Mouse (Mus musculus): ENCODE measurements around the gene Dkkl1. TPM values are rescaled to one million over a fixed set of nuclear protein-coding genes. Genes with fewer than 3 reads are reported as not detected.
"Not testable (repeated sequence)": the region's sequence is repeated elsewhere in the genome, so short reads cannot be mapped to it uniquely, and the experiment has no call there.

Gene Dkkl1
- polyA plus RNA-seq (2015; fragmentation: Nextera tagmentation; extraction: Ambion mirVana), result 0.47 and 1.3 TPM in 2 replicates

- H3K4me2 ChIP-seq (ENCODE audit: low read length), result peak within 1 kb of the TSS; percentile 43
- H3K4me1 ChIP-seq (replicated peaks; ENCODE audit: insufficient read depth, low read length), result peaks cover 9% of the 10 kb centered on the region; the same call in 1 of the 2 replicates
- no peak for TF ChIP-seq CTCF (IDR thresholded peaks at IDR 0.05; ENCODE audit: low read depth)
- no peak within 1 kb of the TSS for H3K27ac ChIP-seq
- no peaks in the 10 kb centered on the region for H3K9me3 ChIP-seq (replicated peaks; ENCODE audit: low read length)
- no peaks in the 10 kb centered on the region for H3K36me3 ChIP-seq (ENCODE audit: insufficient read depth, low read length)
- DNase-seq (ENCODE audit: low spot score), result no peak
- 5% methylated on average over 17 of the region's 17 CpGs for WGBS
- peak within 1 kb of the TSS; percentile 18; the same call in 1 of the 2 replicates for H3K9ac ChIP-seq (ENCODE audit: low read depth, low read length)
- no peak for ATAC-seq (replicated peaks; ENCODE audit: low FRiP score, low read depth)
- H3K27me3 ChIP-seq (ENCODE audit: insufficient read depth, low read length), result peaks cover 6% of the 10 kb centered on the region; the same call in 1 of the 2 replicates
- H3K4me3 ChIP-seq (replicated peaks; ENCODE audit: low read depth, low read length), result 0 out of 2 replicates have a peak within 1 kb of the TSS, but pooled peaks have one; percentile 12
Observed at GRCm38 (mm10) chr7:45211851-45212251, at the start of gene Dkkl1. Gene Dkkl1, minus strand, starts transcription at chr7:45212147.

- DNase-seq (ENCODE audit: low spot score) (no peak), ATAC-seq (replicated peaks; ENCODE audit: low FRiP score, low read depth) (no peak)
- Histone ChIP-seq H3K27ac (no peak overlapping the region), H3K4me1 (replicated peaks; ENCODE audit: insufficient read depth, low read length) (no peaks in the 10 kb centered on the region), H3K4me3 (replicated peaks; ENCODE audit: low read depth, low read length) (no peak overlapping the region), H3K36me3 (ENCODE audit: insufficient read depth, low read length) (no peaks in the 10 kb centered on the region), H3K9ac (ENCODE audit: low read depth, low read length) (no peak overlapping the region), H3K9me3 (replicated peaks; ENCODE audit: low read length) (no peaks in the 10 kb centered on the region), H3K27me3 (ENCODE audit: insufficient read depth, low read length) (no peaks in the 10 kb centered on the region), H3K4me2 (ENCODE audit: low read length) (no peak overlapping the region)
- no peak for TF ChIP-seq CTCF (IDR thresholded peaks at IDR 0.05; ENCODE audit: low read depth)
- 81% methylated on average over 8 of the region's 8 CpGs for WGBS
Observed at GRCm38 (mm10) chr7:45259281-45259680, 47.3 kb upstream of the Dkkl1 start.

- Histone ChIP-seq H3K9me3 (replicated peaks; ENCODE audit: low read length) (no peaks in the 10 kb centered on the region), H3K27me3 (ENCODE audit: insufficient read depth, low read length) (no peaks in the 10 kb centered on the region), H3K9ac (ENCODE audit: low read depth, low read length) (no peak overlapping the region), H3K4me1 (replicated peaks; ENCODE audit: insufficient read depth, low read length) (no peaks in the 10 kb centered on the region), H3K4me3 (replicated peaks; ENCODE audit: low read depth, low read length) (no peak overlapping the region), H3K4me2 (ENCODE audit: low read length) (no peak overlapping the region), H3K27ac (no peak overlapping the region), H3K36me3 (ENCODE audit: insufficient read depth, low read length) (no peaks in the 10 kb centered on the region)
- DNase-seq (ENCODE audit: low spot score) (no peak), ATAC-seq (replicated peaks; ENCODE audit: low FRiP score, low read depth) (no peak)
- no peak for TF ChIP-seq CTCF (IDR thresholded peaks at IDR 0.05; ENCODE audit: low read depth)
- WGBS, result 45% methylated on average over 11 of the region's 11 CpGs
Observed at GRCm38 (mm10) chr7:45257063-45257840, 45.3 kb upstream of the Dkkl1 start.

GRCm38 (mm10) chr7:45255822-45256221 is 43.9 kb upstream of the Dkkl1 start:
- not testable (repeated sequence) for ATAC-seq (replicated peaks; ENCODE audit: low FRiP score, low read depth); DNase-seq (ENCODE audit: low spot score); H3K9me3 ChIP-seq (replicated peaks; ENCODE audit: low read length); H3K9ac ChIP-seq (ENCODE audit: low read depth, low read length); H3K27ac ChIP-seq; H3K36me3 ChIP-seq (ENCODE audit: insufficient read depth, low read length); H3K4me3 ChIP-seq (replicated peaks; ENCODE audit: low read depth, low read length); H3K27me3 ChIP-seq (ENCODE audit: insufficient read depth, low read length); H3K4me1 ChIP-seq (replicated peaks; ENCODE audit: insufficient read depth, low read length); H3K4me2 ChIP-seq (ENCODE audit: low read length)
- 56% methylated on average over 5 of the region's 7 CpGs for WGBS

GRCm38 (mm10) chr7:45253806-45254205 is 41.9 kb upstream of the Dkkl1 start:
- no peak overlapping the region for H3K9ac ChIP-seq (ENCODE audit: low read depth, low read length)
- H3K4me1 ChIP-seq (replicated peaks; ENCODE audit: insufficient read depth, low read length), result no peaks in the 10 kb centered on the region
- ATAC-seq (replicated peaks; ENCODE audit: low FRiP score, low read depth) (no peak), DNase-seq (ENCODE audit: low spot score) (no peak)
- no peak overlapping the region for H3K27ac ChIP-seq
- H3K27me3 ChIP-seq (ENCODE audit: insufficient read depth, low read length), result no peaks in the 10 kb centered on the region
- H3K9me3 ChIP-seq (replicated peaks; ENCODE audit: low read length), result no peaks in the 10 kb centered on the region
- no peak for TF ChIP-seq CTCF (IDR thresholded peaks at IDR 0.05; ENCODE audit: low read depth)
- no peak overlapping the region for H3K4me3 ChIP-seq (replicated peaks; ENCODE audit: low read depth, low read length)
- no peaks in the 10 kb centered on the region for H3K36me3 ChIP-seq (ENCODE audit: insufficient read depth, low read length)
- WGBS, result 90% methylated on average over 8 of the region's 8 CpGs
- H3K4me2 ChIP-seq (ENCODE audit: low read length), result no peak overlapping the region

GRCm38 (mm10) chr7:45247666-45248065 is 35.7 kb upstream of the Dkkl1 start:
- Histone ChIP-seq H3K4me2 (ENCODE audit: low read length) (no peak overlapping the region), H3K4me3 (replicated peaks; ENCODE audit: low read depth, low read length) (no peak overlapping the region), H3K27ac (no peak overlapping the region), H3K27me3 (ENCODE audit: insufficient read depth, low read length) (no peaks in the 10 kb centered on the region), H3K36me3 (ENCODE audit: insufficient read depth, low read length) (no peaks in the 10 kb centered on the region), H3K9ac (ENCODE audit: low read depth, low read length) (no peak overlapping the region), H3K9me3 (replicated peaks; ENCODE audit: low read length) (no peaks in the 10 kb centered on the region), H3K4me1 (replicated peaks; ENCODE audit: insufficient read depth, low read length) (no peaks in the 10 kb centered on the region)
- DNase-seq (ENCODE audit: low spot score) (no peak), ATAC-seq (replicated peaks; ENCODE audit: low FRiP score, low read depth) (no peak)
- 0 out of 2 replicates have a peak, but pooled peaks have one; percentile 5 for TF ChIP-seq CTCF (IDR thresholded peaks at IDR 0.05; ENCODE audit: low read depth)
- WGBS, result 51% methylated on average over 3 of the region's 3 CpGs
